Mouse (Mus musculus): ENCODE results near the gene Olfr1313. TPM values are rescaled to one million over a fixed set of nuclear protein-coding genes. Genes with fewer than 3 reads are reported as not detected.

Gene Olfr1313
- polyA plus RNA-seq (2012; rRNA removed), result not detected in 2 replicates

GRCm38 (mm10) chr2:112077743-112078142 is at the start of gene Olfr1313:
Gene Olfr1313, minus strand, starts transcription at chr2:112077843.

GRCm38 (mm10) chr2:112115340-112115739 is 37.7 kb upstream of the Olfr1313 start, which contains the start of gene Olfr1315-ps1:
Gene Olfr1315-ps1, minus strand, starts transcription at chr2:112115440.

GRCm38 (mm10) chr2:112096681-112097080 is 19.0 kb upstream of the Olfr1313 start, which contains the start of gene Olfr1314:
Gene Olfr1314, minus strand, starts transcription at chr2:112096781.

GRCm38 (mm10) chr2:112050138-112050537 is 27.5 kb downstream of the Olfr1313 start, which contains the start of gene Olfr1312:
Gene Olfr1312, minus strand, starts transcription at chr2:112050238.

GRCm38 (mm10) chr2:112024312-112024711 is 53.3 kb downstream of the Olfr1313 start, which contains the start of gene Olfr1311:
Gene Olfr1311, minus strand, starts transcription at chr2:112024412.

Other genes with a start within 250 kb of the Olfr1313 start
- not detected in 2 replicates for gene Olfr1305, start 200.7 kb downstream of the Olfr1313 start, polyA plus RNA-seq (2012; rRNA removed)
- not detected in 2 replicates for gene Olfr1306, start 161.6 kb downstream of the Olfr1313 start, polyA plus RNA-seq (2012; rRNA removed)
- gene Olfr1307, start 128.4 kb downstream of the Olfr1313 start, polyA plus RNA-seq (2012; rRNA removed), result not detected in 2 replicates
- gene Olfr1308, start 112.9 kb downstream of the Olfr1313 start, polyA plus RNA-seq (2012; rRNA removed), result not detected in 2 replicates
- not detected in 2 replicates for gene Olfr1309, start 87.6 kb downstream of the Olfr1313 start, polyA plus RNA-seq (2012; rRNA removed)
- not detected in 2 replicates for gene Olfr1310, start 65.1 kb downstream of the Olfr1313 start, polyA plus RNA-seq (2012; rRNA removed)
- not detected in 2 replicates for gene Olfr1311, start 53.4 kb downstream of the Olfr1313 start, polyA plus RNA-seq (2012; rRNA removed)
- gene Olfr1312, start 27.6 kb downstream of the Olfr1313 start, polyA plus RNA-seq (2012; rRNA removed), result not detected in 2 replicates
- not detected in 2 replicates for gene Olfr1314, start 18.9 kb upstream of the Olfr1313 start, polyA plus RNA-seq (2012; rRNA removed)
- not detected in 2 replicates for gene Olfr1315-ps1, start 37.6 kb upstream of the Olfr1313 start, polyA plus RNA-seq (2012; rRNA removed)
- not detected in 2 replicates for gene Olfr1316, start 57.1 kb upstream of the Olfr1313 start, polyA plus RNA-seq (2012; rRNA removed)
- not detected in 2 replicates for gene Olfr1317, start 62.5 kb upstream of the Olfr1313 start, polyA plus RNA-seq (2012; rRNA removed)
- gene Olfr1318, start 76.4 kb upstream of the Olfr1313 start, polyA plus RNA-seq (2012; rRNA removed), result not detected in 2 replicates
- gene Lpcat4, start 161.6 kb upstream of the Olfr1313 start, polyA plus RNA-seq (2012; rRNA removed), result 2.4 and 3.2 TPM in 2 replicates
- not detected in 2 replicates for gene Nutm1, start 181.4 kb upstream of the Olfr1313 start, polyA plus RNA-seq (2012; rRNA removed)
- 80.4 and 90.1 TPM in 2 replicates for gene Nop10, start 184.1 kb upstream of the Olfr1313 start, polyA plus RNA-seq (2012; rRNA removed)
- 9.9 and 10.4 TPM in 2 replicates for gene Slc12a6, start 188.0 kb upstream of the Olfr1313 start, polyA plus RNA-seq (2012; rRNA removed)
- gene Gm21985, start 188.5 kb upstream of the Olfr1313 start, polyA plus RNA-seq (2012; rRNA removed), result 0.01 TPM in 1 of 2 replicates, not detected in the other